Mouse (Mus musculus): Measurements from ENCODE around the gene Fut2.

Gene Fut2

DNA sequence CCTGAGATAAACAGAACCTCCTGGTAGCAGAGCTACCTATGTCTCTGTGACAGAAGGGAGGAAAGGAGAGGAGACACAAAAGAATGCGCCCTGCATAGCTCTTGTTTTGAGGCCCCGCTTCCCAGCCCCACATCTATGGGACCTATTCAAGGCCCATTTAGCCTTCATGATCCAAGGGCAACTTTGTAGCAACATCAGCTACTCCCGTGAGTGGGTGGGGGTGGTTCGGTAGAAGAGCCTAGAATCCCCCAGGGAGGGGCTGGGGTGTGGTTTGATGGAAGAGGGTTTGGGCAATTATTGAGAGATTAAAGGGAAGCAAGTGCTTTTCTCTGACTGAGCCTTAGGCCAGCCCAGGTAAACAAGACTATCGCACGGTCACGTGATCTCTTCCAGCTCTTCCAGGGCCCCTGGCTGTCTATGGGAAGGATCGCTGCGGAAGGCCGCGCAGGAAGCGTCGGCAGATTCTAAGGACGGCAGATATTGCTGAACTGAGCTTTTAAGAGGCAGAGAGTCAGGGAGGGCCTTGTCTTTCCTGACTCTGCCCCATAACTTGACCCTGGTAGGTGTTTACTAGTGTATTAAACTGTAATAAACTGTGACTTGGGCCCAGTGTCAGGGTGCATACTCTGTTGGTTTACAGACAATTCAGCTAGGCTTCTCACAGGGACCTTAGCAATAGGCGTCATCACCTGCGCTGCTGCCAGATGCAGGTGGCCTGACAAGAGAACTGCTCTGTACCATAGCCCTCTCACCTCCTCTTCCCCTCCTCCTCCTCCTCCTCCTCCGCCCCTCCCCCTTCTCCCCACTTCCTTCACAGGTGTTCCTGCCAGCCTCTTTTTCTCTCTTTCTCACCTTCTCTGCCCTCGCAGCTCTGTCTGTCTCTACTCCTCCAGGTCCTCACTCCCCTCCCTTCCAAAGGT is 67.0 kb downstream of the Fut2 start:
- no peak for DNase-seq (ENCODE audit: low read depth)
